Mouse (Mus musculus): ENCODE results near the gene Rhbg. TPM values are rescaled to one million over a fixed set of nuclear protein-coding genes. Genes with fewer than 3 reads are reported as not detected.
"Not testable (repeated sequence)": the region's sequence is repeated elsewhere in the genome, so short reads cannot be mapped to it uniquely, and the experiment has no call there.

The Rhbg gene
- 1 to 10 TPM; 2.2 to 3.8 TPM for total RNA-seq (2021)
- long read RNA-seq, experiment 1, transcript Rhbg-201 (10 exons, 1,937 nt): major isoform, 5 of 5 reads
- long read RNA-seq, experiment 1, partial matches to known transcripts: 0 of 5 reads
- long read RNA-seq, experiment 1, other reads (novel, unspliced or antisense): 0 of 5 reads
- long read RNA-seq, experiment 2, partial matches to known transcripts: 0 of 4 reads
- long read RNA-seq, experiment 2, other reads (novel, unspliced or antisense): 2 of 4 reads

- DNase-seq (ENCODE audit: low spot score in 2 of 2): no peak
Measured at GRCm38 (mm10) chr3:88254268-88254926, at the start of gene Rhbg. Gene Rhbg (minus strand): TSS chr3:88254709.

GRCm38 (mm10) chr3:88299172-88299571, 44.7 kb upstream of the Rhbg start:
- DNase-seq (ENCODE audit: low spot score in 2 of 2): no peak

- DNase-seq (ENCODE audit: low spot score in 2 of 2): no peak
Measured at GRCm38 (mm10) chr3:88297321-88297851, 42.9 kb upstream of the Rhbg start.

GRCm38 (mm10) chr3:88296561-88297318, 42.2 kb upstream of the Rhbg start, which contains the start of the genes Tsacc and Cct3:
Gene Tsacc (minus strand): TSS chr3:88296999.
Gene Cct3 (plus strand): TSS chr3:88297116.
- DNase-seq (ENCODE audit: low spot score in 2 of 2): peak; percentile 77 to 91

GRCm38 (mm10) chr3:88296110-88296560, 41.6 kb upstream of the Rhbg start:
- no peak for DNase-seq (ENCODE audit: low spot score in 2 of 2)

- not testable (repeated sequence) for DNase-seq (ENCODE audit: low spot score in 2 of 2)
Measured at GRCm38 (mm10) chr3:88295272-88295671, 40.8 kb upstream of the Rhbg start.

GRCm38 (mm10) chr3:88291970-88292369, 37.5 kb upstream of the Rhbg start:
- DNase-seq (ENCODE audit: low spot score in 2 of 2): no peak

- not testable (repeated sequence) for DNase-seq (ENCODE audit: low spot score in 2 of 2)
Measured at GRCm38 (mm10) chr3:88288133-88288713, 33.7 kb upstream of the Rhbg start.

GRCm38 (mm10) chr3:88287110-88287509, 32.6 kb upstream of the Rhbg start, which contains the start of gene Gm38392:
Gene Gm38392 (minus strand): TSS chr3:88287210.
- DNase-seq (ENCODE audit: low spot score in 2 of 2): no peak

- DNase-seq (ENCODE audit: low spot score in 2 of 2): not testable (repeated sequence)
Measured at GRCm38 (mm10) chr3:88285565-88285895, 31.0 kb upstream of the Rhbg start.

- DNase-seq (ENCODE audit: low spot score in 2 of 2): not testable (repeated sequence)
Measured at GRCm38 (mm10) chr3:88284815-88285564, 30.5 kb upstream of the Rhbg start.

GRCm38 (mm10) chr3:88281141-88281916, 26.8 kb upstream of the Rhbg start:
- not testable (repeated sequence) for DNase-seq (ENCODE audit: low spot score in 2 of 2)

GRCm38 (mm10) chr3:88280035-88280434, 25.5 kb upstream of the Rhbg start:
- no peak for DNase-seq (ENCODE audit: low spot score in 2 of 2)

GRCm38 (mm10) chr3:88276529-88277143, 22.1 kb upstream of the Rhbg start:
- DNase-seq (ENCODE audit: low spot score in 2 of 2): no peak

- DNase-seq (ENCODE audit: low spot score in 2 of 2): no peak
Measured at GRCm38 (mm10) chr3:88276121-88276520, 21.6 kb upstream of the Rhbg start.

GRCm38 (mm10) chr3:88274002-88274401, 19.5 kb upstream of the Rhbg start:
- no peak for DNase-seq (ENCODE audit: low spot score in 2 of 2)

- no peak for DNase-seq (ENCODE audit: low spot score in 2 of 2)
Measured at GRCm38 (mm10) chr3:88271859-88272258, 17.4 kb upstream of the Rhbg start.

- not testable (repeated sequence) for DNase-seq (ENCODE audit: low spot score in 2 of 2)
Measured at GRCm38 (mm10) chr3:88271298-88271697, 16.8 kb upstream of the Rhbg start.

GRCm38 (mm10) chr3:88268991-88269390, 14.5 kb upstream of the Rhbg start:
- DNase-seq (ENCODE audit: low spot score in 2 of 2): no peak
